Mouse (Mus musculus) ES-E14 (cell line): ENCODE measurements around the gene Epha10. TPM values are rescaled to one million over a fixed set of nuclear protein-coding genes. Genes with fewer than 3 reads are reported as not detected.

Source experiments
- DNase-seq: peaks from one replicate; pipeline ENCODE4 v3.0.0-alpha.2; 2013; ENCODE audit warnings: low read depth, low spot score
- H3K27ac ChIP-seq: 2 replicates; pipeline ENCODE4 v1.5.1; 2012; ENCODE audit warnings: low read depth, mild to moderate bottlenecking, low read length, moderate library complexity, mixed read lengths; ENCODE audit not compliant: poor library complexity, insufficient read depth, severe bottlenecking
- H3K36me3 ChIP-seq: 2 replicates; pipeline ENCODE4 v1.6.1; 2012; ENCODE audit warnings: mild to moderate bottlenecking, low read length, moderate library complexity, mixed read lengths; ENCODE audit not compliant: control insufficient read depth, poor library complexity, insufficient read depth, severe bottlenecking
- H3K4me1 ChIP-seq, 2 experiments: fragments of 150-350 bp in 1 of 2; sonication (generic) in 1 of 2; 2 replicates each; pipeline ENCODE4 v1.6.1; 2012; ENCODE audit warnings: low read length in 2 of 2, mild to moderate bottlenecking in 1 of 2, mixed read lengths in 1 of 2; ENCODE audit not compliant: control insufficient read depth in 2 of 2, insufficient read depth in 2 of 2, poor library complexity in 1 of 2
- H3K4me3 ChIP-seq, 2 experiments: fragments of 150-350 bp in 1 of 2; sonication (generic) in 1 of 2; 2 replicates each; pipeline ENCODE4 v1.5.1; 2012; ENCODE audit warnings: low read length in 2 of 2, low read depth in 1 of 2, mild to moderate bottlenecking in 1 of 2, mixed read lengths in 1 of 2; ENCODE audit not compliant: insufficient read depth in 1 of 2, poor library complexity in 1 of 2, severe bottlenecking in 1 of 2
- H3K9ac ChIP-seq: 2 replicates; pipeline ENCODE4 v1.6.1; 2012; ENCODE audit warnings: low read depth, mild to moderate bottlenecking, low read length, mixed read lengths; ENCODE audit not compliant: poor library complexity, insufficient read depth, severe bottlenecking
- H3K9me3 ChIP-seq: fragments of 150-350 bp; sonication (generic); 2 replicates; pipeline ENCODE4 v1.6.1; 2012; ENCODE audit warnings: low read depth, mild to moderate bottlenecking, low read length; ENCODE audit not compliant: control insufficient read depth, insufficient read depth
- CHD2 ChIP-seq: IDR thresholded peaks from 2 replicates; pipeline ENCODE4 v1.6.1; 2014; ENCODE audit warnings: mild to moderate bottlenecking, low read depth, low read length, inconsistent platforms
- HCFC1 ChIP-seq: IDR thresholded peaks from 2 replicates; pipeline ENCODE4 v1.6.1; 2012; ENCODE audit warnings: low read length, inconsistent platforms, borderline replicate concordance; ENCODE audit not compliant: insufficient read depth
- MAFK ChIP-seq: IDR thresholded peaks from 2 replicates; pipeline ENCODE4 v1.6.1; 2014; ENCODE audit warnings: mild to moderate bottlenecking, low read depth, low read length, inconsistent platforms; ENCODE audit not compliant: insufficient read depth
- ZC3H11A ChIP-seq: IDR thresholded peaks from 2 replicates; pipeline ENCODE4 v1.6.1; 2012; ENCODE audit warnings: low read depth, mild to moderate bottlenecking, inconsistent platforms, low read length, borderline replicate concordance
- ZNF384 ChIP-seq: IDR thresholded peaks from 2 replicates; pipeline ENCODE4 v1.6.1; 2012; ENCODE audit warnings: low read depth, low read length, inconsistent platforms
- in situ Hi-C, 2 experiments: fragments of 600-800 bp; cut with MboI; formaldehyde crosslinking; loops; one replicate each; pipeline ENCODE4 v1.15.1; 2025; ENCODE audit warnings: low sequenced_read_pairs in 2 of 2, inconsistent platforms in 1 of 2; ENCODE audit not compliant: unreplicated experiment in 2 of 2
- total RNA-seq: library from RNA; depleted of rRNA; stranded (reverse); fragments of 300-350 nt; gene quantifications from 2 replicates; pipeline ENCODE4 v1.2.3, GENCODE M21; 2012

Epha10 gene
- total RNA-seq, 1 experiment: 0.54 TPM

GRCm38 (mm10) chr4:124872719-124873118 is 8.0 kb upstream of the Epha10 start:
- Histone ChIP-seq H3K27ac (no peak overlapping the region), H3K9ac (no peak overlapping the region), H3K4me3 (no peak overlapping the region), H3K4me1 (no peaks in the 10 kb centered on the region), H3K36me3 (no peaks in the 10 kb centered on the region; the same call in 1 of the 2 replicates), H3K9me3 (no peaks in the 10 kb centered on the region)
- DNase-seq: no peak
- in situ Hi-C loops: no loop called here
- no peak for TF ChIP-seq CHD2
- peak; percentile 40; the same call in 1 of the 2 replicates for TF ChIP-seq ZC3H11A

- peak; percentile 75 for DNase-seq
- Histone ChIP-seq H3K9me3 (no peaks in the 10 kb centered on the region), H3K36me3 (no peaks in the 10 kb centered on the region), H3K9ac (no peak overlapping the region), H3K27ac (no peak overlapping the region), H3K4me3 (peak overlapping the region; percentile 68), H3K4me1 (peaks cover 0 to 16% of the 10 kb centered on the region in 2 experiments; a peak in 1 of 4 replicates)
- no peak for TF ChIP-seq ZC3H11A
- in situ Hi-C loops: no loop called here
Observed at GRCm38 (mm10) chr4:124881341-124881908, 726 bp downstream of the Epha10 start.

DNA sequence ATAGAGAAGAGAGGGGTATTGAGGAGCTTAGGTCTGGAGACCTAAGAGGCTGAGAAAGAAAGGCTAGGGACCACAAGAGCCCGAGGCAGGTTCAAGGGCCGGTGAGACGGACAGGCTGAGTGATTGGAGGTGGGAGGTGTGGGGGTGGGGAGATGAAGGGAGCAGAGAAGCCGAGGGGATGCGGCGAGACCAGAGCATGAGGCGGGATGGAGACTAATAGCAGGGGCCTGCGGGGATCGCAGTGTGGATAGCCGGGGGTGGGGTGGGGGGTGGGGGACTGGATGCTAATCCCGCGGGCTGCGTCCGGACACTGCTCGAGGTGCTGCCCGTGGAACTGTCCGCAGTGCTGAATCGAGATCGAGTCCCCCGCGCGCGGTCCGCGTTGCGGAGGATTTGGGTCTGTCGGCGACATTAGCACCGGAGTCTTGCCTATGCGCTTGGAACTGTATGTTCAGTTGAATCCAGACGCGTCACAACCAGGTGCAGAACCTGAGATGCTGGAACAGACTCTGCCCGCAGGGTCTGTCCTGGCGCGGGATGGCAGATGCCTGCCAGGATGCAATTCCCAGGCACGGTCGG is 1.5 kb downstream of the Epha10 start:
- in situ Hi-C loops: no loop called here

GRCm38 (mm10) chr4:124888702-124889101 is 8.0 kb downstream of the Epha10 start:
- no peak for TF ChIP-seq MAFK
- in situ Hi-C loops: no loop called here
- Histone ChIP-seq H3K27ac (no peak overlapping the region), H3K4me3 (no peak overlapping the region), H3K36me3 (no peaks in the 10 kb centered on the region), H3K9ac (no peak overlapping the region), H3K9me3 (no peaks in the 10 kb centered on the region), H3K4me1 (peaks cover 0 to 3% of the 10 kb centered on the region in 2 experiments; a peak in 1 of 4 replicates)
- no peak for DNase-seq

More for the DNA sequence above, 1.5 kb downstream of the Epha10 start:
- Histone ChIP-seq H3K36me3 (no peaks in the 10 kb centered on the region), H3K9ac (no peak overlapping the region), H3K4me3 (peak overlapping the region; percentile 68), H3K9me3 (no peaks in the 10 kb centered on the region), H3K27ac (no peak overlapping the region), H3K4me1 (peaks cover 0 to 16% of the 10 kb centered on the region in 2 experiments; a peak in 1 of 4 replicates)
- TF ChIP-seq HCFC1 (no peak), ZNF384 (no peak), MAFK (no peak), CHD2 (no peak), ZC3H11A (no peak)
- DNase-seq: no peak

DNA sequence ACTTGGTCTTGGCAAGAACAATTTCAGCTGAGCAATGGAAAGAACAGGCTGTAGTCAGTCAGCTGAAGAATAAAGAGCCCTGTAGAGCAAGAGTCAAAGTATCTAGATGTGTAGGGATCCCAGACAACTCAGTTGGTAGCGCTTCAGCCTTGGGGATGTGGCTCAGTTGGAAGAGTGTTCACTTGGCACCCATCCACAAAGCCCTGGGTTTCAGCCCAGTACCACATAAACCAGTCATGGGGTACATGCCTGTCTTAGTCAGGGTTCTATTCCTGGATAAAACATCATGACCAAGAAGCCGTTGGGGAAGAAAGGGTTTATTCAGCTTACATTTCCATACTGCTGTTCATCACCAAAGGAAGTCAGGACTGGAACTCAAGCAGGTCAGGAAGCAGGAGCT is 9.2 kb downstream of the Epha10 start:
- in situ Hi-C loops: no loop called here
- H3K4me1 ChIP-seq: peaks cover 0 to 7% of the 10 kb centered on the region in 2 experiments; a peak in 1 of 4 replicates

More for the DNA sequence above, 9.2 kb downstream of the Epha10 start:
- Histone ChIP-seq H3K36me3 (no peaks in the 10 kb centered on the region), H3K9me3 (no peaks in the 10 kb centered on the region), H3K4me3 (no peak overlapping the region), H3K9ac (no peak overlapping the region), H3K27ac (no peak overlapping the region)
- no peak for DNase-seq
- TF ChIP-seq CHD2 (no peak), ZC3H11A (no peak), ZNF384 (no peak), MAFK (no peak), HCFC1 (no peak)
